Mouse (Mus musculus) thymus, adult 2 months (tissue): ENCODE results near the gene Olfr691.

Experiments
- CTCF ChIP-seq: fragments of 200-500 bp; IDR thresholded peaks from 2 replicates; pipeline ENCODE4 v1.5.1; 2012; ENCODE audit warnings: mild to moderate bottlenecking, control low read depth, low read length, moderate library complexity, borderline replicate concordance; ENCODE audit not compliant: control insufficient read depth, poor library complexity, insufficient read depth; ENCODE audit errors: extremely low read depth
- POLR2A ChIP-seq: fragments of 200-500 bp; IDR thresholded peaks from 2 replicates; pipeline ENCODE4 v1.6.1; 2012; ENCODE audit warnings: mild to moderate bottlenecking, low read length, control low read depth, moderate library complexity; ENCODE audit not compliant: control insufficient read depth, poor library complexity, insufficient read depth; ENCODE audit errors: extremely low read depth

- TF ChIP-seq CTCF (no peak), POLR2A (no peak)
Observed at GRCm38 (mm10) chr7:105334004-105334403, 8.1 kb downstream of the Olfr691 start, which contains the start of gene Olfr690.
